Mouse (Mus musculus): ENCODE data around the gene Tbc1d9b. TPM values are rescaled to one million over a fixed set of nuclear protein-coding genes. Genes with fewer than 3 reads are reported as not detected.

Gene Tbc1d9b
- polyA plus RNA-seq, 1 experiment from 2014 or later, result 30.2 TPM

DNA sequence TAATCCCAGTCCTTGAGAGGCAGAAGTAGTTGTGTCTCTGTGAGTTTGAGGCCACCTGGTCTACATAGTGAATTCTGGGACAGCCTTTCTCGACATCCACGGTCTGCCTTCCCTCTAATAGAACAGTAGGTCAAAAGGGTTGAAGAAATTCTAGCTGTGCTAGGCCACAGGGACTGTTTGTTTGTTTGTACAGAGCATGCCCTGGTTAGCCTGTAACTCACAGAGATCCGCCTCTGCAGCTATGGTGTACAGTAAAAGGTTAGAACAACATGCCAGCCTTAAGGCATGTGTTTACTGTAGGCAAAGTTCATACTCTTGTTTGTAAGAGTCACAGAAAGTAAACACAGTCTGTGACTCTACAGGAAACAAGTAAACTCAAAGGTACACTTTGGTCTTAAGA lies 53.6 kb downstream of the Tbc1d9b start:
- Histone ChIP-seq H3K4me1 (no peaks in the 10 kb centered on the region), H3K9me3 (replicated peaks) (no peaks in the 10 kb centered on the region), H3K27me3 (no peaks in the 10 kb centered on the region), H3K27ac (no peak overlapping the region), H3K4me3 (no peak overlapping the region), H3K9ac (no peak overlapping the region), H3K36me3 (ENCODE audit: poor library complexity, severe bottlenecking) (peaks cover 34% of the 10 kb centered on the region), H3K4me2 (no peak overlapping the region)
- no peak for ATAC-seq
- 95% methylated on average over 3 of the region's 3 CpGs for WGBS

DNA sequence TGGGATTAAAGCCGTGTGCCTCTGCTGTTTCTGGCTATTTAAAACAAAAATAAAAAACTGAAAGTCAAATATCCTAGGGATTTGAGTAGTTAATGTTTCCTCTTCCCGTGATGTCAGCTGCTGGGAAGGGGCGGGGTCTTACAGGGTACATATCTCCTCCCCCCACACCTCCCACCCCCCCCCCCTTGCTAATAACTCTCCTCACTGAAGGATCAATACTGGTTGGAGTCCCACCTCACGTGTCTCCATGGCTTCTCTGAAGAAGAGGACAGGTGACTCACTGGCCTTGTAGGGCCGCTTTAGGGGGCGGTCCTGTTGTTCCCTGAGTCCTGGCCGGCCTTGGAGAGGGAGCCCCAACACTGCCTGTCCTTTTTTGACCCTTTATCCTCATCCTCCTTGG lies 57.5 kb downstream of the Tbc1d9b start:
- ATAC-seq, result no peak
- Histone ChIP-seq H3K27me3 (no peaks in the 10 kb centered on the region), H3K36me3 (ENCODE audit: poor library complexity, severe bottlenecking) (peaks cover 22% of the 10 kb centered on the region), H3K4me1 (no peaks in the 10 kb centered on the region), H3K9ac (no peak overlapping the region), H3K27ac (no peak overlapping the region), H3K4me3 (no peak overlapping the region), H3K4me2 (no peak overlapping the region), H3K9me3 (replicated peaks) (no peaks in the 10 kb centered on the region)
- 76% methylated on average over 7 of the region's 7 CpGs for WGBS

DNA sequence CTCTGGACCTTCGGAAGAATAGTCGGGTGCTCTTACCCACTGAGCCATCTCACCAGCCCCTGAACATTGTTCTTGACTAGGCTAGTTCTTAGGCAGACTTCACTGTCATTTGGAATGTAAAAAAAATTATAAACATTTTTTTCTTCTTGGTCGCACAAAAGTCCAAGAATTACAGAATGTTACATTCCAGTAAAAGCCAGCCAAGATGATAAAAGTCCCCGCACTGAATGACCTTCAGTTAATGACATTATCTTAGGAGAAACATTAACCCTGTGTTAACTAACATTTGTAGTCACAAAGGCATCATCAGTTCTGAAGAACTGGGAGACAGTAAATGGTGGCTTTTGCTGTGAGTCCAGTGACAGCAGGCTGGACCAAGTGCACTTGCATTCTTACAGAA lies 59.2 kb downstream of the Tbc1d9b start:
- H3K4me3 ChIP-seq, result no peak overlapping the region
- H3K4me1 ChIP-seq, result no peaks in the 10 kb centered on the region
- no peak overlapping the region for H3K27ac ChIP-seq
- peaks cover 24% of the 10 kb centered on the region; the same call in 1 of the 2 replicates for H3K36me3 ChIP-seq (ENCODE audit: poor library complexity, severe bottlenecking)
- WGBS, result 93% methylated on average over 4 of the region's 4 CpGs
- no peak overlapping the region for H3K9ac ChIP-seq
- no peak for ATAC-seq
- no peak overlapping the region for H3K4me2 ChIP-seq
- H3K9me3 ChIP-seq (replicated peaks), result no peaks in the 10 kb centered on the region
- H3K27me3 ChIP-seq, result no peaks in the 10 kb centered on the region

DNA sequence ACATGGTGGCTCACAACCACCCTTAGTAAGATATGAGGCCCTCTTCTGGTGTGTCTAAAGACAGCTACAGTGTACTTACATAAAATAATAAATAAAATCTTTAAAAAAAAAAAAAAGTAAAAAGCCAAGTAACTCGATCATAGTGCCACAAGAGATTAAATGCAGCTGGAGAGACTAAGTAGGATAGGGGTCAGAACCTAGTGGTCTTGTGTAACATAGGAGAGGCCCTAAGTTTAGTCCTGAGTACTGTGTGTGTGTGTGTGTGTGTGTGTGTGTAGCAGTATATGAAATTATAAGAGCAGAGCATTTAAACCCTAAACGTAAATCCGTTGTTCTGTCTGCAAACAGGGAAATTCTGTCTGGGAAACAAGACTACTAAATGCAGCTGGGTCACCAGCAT lies 61.1 kb downstream of the Tbc1d9b start:
- Histone ChIP-seq H3K4me1 (no peaks in the 10 kb centered on the region), H3K4me3 (no peak overlapping the region), H3K36me3 (ENCODE audit: poor library complexity, severe bottlenecking) (peaks cover 38% of the 10 kb centered on the region), H3K9me3 (replicated peaks) (no peaks in the 10 kb centered on the region), H3K9ac (no peak overlapping the region), H3K27ac (no peak overlapping the region), H3K4me2 (no peak overlapping the region), H3K27me3 (no peaks in the 10 kb centered on the region)
- 94% methylated on average over 3 of the region's 3 CpGs for WGBS
- ATAC-seq, result no peak

DNA sequence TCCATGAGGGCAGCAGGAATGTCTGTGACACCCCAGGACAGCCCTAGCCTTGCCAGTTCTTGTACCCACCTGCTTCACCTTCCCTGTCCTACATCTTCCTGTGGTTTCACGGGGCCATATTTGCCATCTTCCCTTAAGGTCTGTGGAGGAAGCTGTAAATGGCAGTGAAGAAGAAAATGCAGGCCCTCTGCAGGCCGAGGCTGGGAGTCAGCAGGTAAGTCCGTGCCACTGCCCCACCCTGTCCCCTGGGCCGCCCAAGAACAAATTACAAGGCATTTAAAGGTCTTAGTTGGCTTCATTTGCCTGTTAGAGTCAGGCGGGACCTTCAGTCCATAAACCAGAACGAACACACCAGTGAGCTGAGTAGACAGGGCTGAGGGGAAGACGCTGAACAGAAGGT lies 62.9 kb downstream of the Tbc1d9b start:
- WGBS, result 78% methylated on average over 7 of the region's 7 CpGs
- no peaks in the 10 kb centered on the region for H3K4me1 ChIP-seq
- H3K4me2 ChIP-seq, result no peak overlapping the region
- no peak overlapping the region for H3K9ac ChIP-seq
- no peak overlapping the region for H3K27ac ChIP-seq
- peaks cover 44% of the 10 kb centered on the region for H3K36me3 ChIP-seq (ENCODE audit: poor library complexity, severe bottlenecking)
- no peak overlapping the region for H3K4me3 ChIP-seq
- H3K27me3 ChIP-seq, result no peaks in the 10 kb centered on the region
- ATAC-seq, result no peak
- H3K9me3 ChIP-seq (replicated peaks), result no peaks in the 10 kb centered on the region

DNA sequence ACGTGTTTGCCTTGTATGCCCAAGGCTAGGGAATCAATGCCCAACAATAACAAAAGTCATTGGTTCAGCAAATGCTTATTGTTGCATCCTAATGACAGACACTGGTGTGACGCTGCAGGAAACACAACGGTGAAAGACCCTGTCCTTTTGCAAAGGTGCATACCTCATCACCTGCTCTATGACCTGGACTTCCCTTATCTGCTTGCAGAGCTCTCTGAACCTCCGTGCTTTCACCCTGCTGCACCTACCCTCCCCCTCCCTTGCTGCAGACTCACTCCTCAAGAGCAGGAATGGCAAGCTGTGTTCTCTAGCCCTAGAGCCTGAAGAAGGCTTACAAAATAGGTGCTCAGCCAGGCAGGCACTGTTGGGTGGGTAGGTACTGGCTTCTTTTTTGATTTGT lies 63.6 kb downstream of the Tbc1d9b start:
- H3K9me3 ChIP-seq (replicated peaks), result no peaks in the 10 kb centered on the region
- no peak overlapping the region for H3K9ac ChIP-seq
- peaks cover 51% of the 10 kb centered on the region for H3K36me3 ChIP-seq (ENCODE audit: poor library complexity, severe bottlenecking)
- no peak overlapping the region for H3K4me3 ChIP-seq
- no peak for ATAC-seq
- H3K4me1 ChIP-seq, result no peaks in the 10 kb centered on the region
- H3K27me3 ChIP-seq, result no peaks in the 10 kb centered on the region
- no peak overlapping the region for H3K4me2 ChIP-seq
- WGBS, result 84% methylated on average over 4 of the region's 4 CpGs
- H3K27ac ChIP-seq, result no peak overlapping the region

DNA sequence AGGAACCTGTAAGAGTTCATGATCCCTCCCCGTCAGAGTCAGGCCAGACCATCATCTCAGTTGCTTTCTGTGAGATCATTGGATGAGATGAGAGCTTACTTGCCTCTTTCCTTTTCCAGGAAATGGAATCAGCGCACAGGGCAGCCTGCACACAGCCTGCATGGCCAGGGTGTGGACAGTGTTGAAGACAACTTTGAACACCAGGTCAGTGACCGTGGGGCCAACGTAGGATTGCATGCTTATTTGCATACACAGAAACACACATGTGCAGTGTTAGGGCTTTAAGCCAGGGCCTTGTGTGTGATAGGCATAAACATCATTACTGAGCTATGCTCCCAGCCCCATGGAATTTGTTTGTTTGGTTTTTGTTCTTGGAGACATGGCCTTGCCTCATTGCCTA lies 66.3 kb downstream of the Tbc1d9b start:
- ATAC-seq, result no peak
- Histone ChIP-seq H3K9ac (no peak overlapping the region), H3K9me3 (replicated peaks) (no peaks in the 10 kb centered on the region), H3K27ac (no peak overlapping the region), H3K4me3 (no peak overlapping the region), H3K4me2 (no peak overlapping the region), H3K36me3 (ENCODE audit: poor library complexity, severe bottlenecking) (peaks cover 73% of the 10 kb centered on the region), H3K27me3 (no peaks in the 10 kb centered on the region), H3K4me1 (no peaks in the 10 kb centered on the region)
- 88% methylated on average over 4 of the region's 4 CpGs for WGBS

DNA sequence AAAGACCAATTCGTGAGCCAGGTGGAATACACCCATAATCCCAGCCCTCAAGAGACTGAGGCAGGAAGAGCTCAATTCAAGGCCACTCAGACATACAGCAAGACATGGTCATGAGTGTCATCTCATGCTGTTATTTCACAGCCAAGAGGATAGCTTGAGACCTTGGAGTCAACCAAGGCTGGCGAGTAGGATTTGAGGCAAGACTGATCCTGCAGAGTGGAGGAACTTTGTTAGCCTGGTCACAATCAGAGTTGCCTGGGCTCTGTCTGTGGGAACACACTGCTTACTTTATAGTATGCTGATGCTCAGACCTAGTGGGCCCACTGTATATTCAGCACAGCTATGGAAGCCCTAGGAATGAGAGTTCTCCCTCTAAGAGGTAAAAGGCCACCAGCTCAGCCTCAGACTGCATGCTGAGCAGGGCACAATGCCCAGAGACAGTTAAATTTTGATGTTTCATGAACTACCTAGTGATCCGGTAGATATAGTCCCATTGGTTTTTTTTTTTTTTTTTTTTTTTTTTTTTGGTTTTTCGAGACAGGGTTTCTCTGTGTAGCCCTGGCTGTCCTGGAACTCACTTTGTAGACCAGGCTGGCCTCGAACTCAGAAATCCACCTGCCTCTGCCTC lies 67.1 kb downstream of the Tbc1d9b start:
- H3K4me2 ChIP-seq, result no peak overlapping the region
- H3K27ac ChIP-seq, result no peak overlapping the region
- H3K9ac ChIP-seq, result no peak overlapping the region
- no peak for ATAC-seq
- H3K27me3 ChIP-seq, result no peaks in the 10 kb centered on the region
- H3K36me3 ChIP-seq (ENCODE audit: poor library complexity, severe bottlenecking), result peaks cover 82% of the 10 kb centered on the region
- H3K9me3 ChIP-seq (replicated peaks), result no peaks in the 10 kb centered on the region
- no peak overlapping the region for H3K4me3 ChIP-seq
- whole genome bisulfite sequencing, result 92% methylated on average over 4 of the region's 5 CpGs
- no peaks in the 10 kb centered on the region for H3K4me1 ChIP-seq

DNA sequence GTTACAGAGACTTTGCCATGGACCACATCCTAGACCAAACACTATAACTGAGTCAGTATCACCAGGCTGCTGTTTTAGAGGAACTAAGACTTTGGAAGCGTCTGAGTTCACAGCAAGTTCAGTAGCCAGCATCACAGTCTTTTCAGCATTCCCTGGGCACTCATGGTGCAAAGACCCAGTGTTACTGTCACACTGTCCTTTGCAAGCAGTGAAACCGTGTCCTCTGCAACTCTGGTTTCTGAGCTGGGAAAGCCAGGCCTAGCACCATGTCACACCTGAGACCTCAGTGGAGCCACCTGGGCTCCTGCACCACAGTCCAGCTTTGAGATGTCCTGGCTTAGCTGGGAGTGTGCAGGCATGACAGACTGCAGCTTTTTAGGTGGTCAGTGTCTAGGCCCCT lies 67.7 kb downstream of the Tbc1d9b start:
- Histone ChIP-seq H3K9ac (no peak overlapping the region), H3K36me3 (ENCODE audit: poor library complexity, severe bottlenecking) (peaks cover 83% of the 10 kb centered on the region), H3K27me3 (no peaks in the 10 kb centered on the region), H3K4me2 (no peak overlapping the region), H3K4me1 (no peaks in the 10 kb centered on the region), H3K27ac (no peak overlapping the region), H3K9me3 (replicated peaks) (no peaks in the 10 kb centered on the region), H3K4me3 (no peak overlapping the region)
- 92% methylated on average over 2 of the region's 2 CpGs for WGBS
- no peak for ATAC-seq

DNA sequence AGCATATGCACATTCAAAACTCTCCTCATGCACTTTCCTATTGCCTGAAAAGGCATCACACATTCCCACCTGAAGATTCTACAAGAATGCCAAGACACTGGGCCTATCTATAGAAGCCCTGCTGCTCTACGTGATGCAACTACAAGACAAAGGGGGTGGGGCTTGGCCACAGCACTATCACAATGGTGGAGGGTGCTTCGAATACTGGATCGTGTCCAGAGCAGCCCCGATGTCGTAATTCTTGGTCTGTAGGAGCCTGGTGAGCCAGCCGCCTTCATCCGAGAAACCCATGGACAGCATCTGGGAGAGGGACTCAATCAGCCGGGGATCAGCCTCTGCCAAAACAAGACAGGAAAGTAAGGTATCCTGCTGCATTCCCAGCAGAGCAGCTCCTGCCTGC lies 69.4 kb downstream of the Tbc1d9b start:
- no peak for ATAC-seq
- H3K36me3 ChIP-seq (ENCODE audit: poor library complexity, severe bottlenecking), result peaks cover 94% of the 10 kb centered on the region
- H3K4me1 ChIP-seq, result no peaks in the 10 kb centered on the region
- no peak overlapping the region for H3K27ac ChIP-seq
- no peak overlapping the region for H3K4me2 ChIP-seq
- H3K27me3 ChIP-seq, result no peaks in the 10 kb centered on the region
- WGBS, result 85% methylated on average over 8 of the region's 8 CpGs
- H3K4me3 ChIP-seq, result no peak overlapping the region
- no peak overlapping the region for H3K9ac ChIP-seq
- no peaks in the 10 kb centered on the region for H3K9me3 ChIP-seq (replicated peaks)

DNA sequence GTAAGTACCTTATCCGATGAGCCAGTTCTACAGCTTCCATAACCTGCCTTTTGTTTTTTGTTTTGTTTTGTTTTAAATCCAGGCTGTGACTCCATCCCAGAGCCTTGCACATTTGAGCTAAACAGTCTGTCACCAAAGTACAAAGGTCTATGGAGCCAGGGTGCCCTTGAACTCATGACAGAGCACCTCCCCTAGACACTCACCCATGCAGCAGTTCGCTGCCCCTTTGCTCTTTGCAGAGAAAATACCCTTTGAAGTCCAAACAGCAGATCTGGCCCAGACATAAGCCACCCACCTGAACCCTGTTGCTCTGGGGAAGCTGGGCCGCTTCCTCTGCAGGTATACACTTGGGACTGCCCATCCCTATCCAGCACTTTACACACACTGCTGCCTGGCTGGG lies 70.4 kb downstream of the Tbc1d9b start:
- Histone ChIP-seq H3K27me3 (no peaks in the 10 kb centered on the region), H3K4me2 (no peak overlapping the region), H3K4me3 (no peak overlapping the region), H3K9me3 (replicated peaks) (no peaks in the 10 kb centered on the region), H3K36me3 (ENCODE audit: poor library complexity, severe bottlenecking) (peaks cover 96% of the 10 kb centered on the region), H3K9ac (no peak overlapping the region), H3K4me1 (no peaks in the 10 kb centered on the region), H3K27ac (no peak overlapping the region)
- WGBS, result 96% methylated on average over 3 of the region's 3 CpGs
- no peak for ATAC-seq

DNA sequence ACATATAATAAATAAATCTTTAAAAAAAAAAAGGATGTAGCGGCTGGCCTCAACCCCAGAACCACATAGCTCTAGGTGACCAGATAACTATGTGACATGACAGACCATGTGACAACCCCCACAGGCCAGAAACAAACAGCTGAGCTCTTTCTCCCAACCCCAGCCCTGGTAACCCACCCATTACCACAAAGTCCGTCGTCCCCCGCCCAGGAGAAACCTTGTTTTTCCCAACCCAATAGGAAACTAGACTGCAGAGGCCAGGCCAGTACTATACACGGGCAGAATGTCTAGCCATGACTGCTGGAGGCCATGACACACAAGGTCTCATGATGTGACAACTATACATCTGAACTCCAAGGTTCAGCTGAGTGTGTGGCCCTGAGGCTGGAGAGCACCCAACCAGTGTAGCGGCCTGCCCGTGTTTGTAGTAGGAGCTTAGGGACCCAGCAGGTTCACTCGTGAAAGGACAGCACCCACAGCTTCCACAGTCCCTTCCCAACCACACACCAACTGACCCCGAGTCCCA lies 72.2 kb downstream of the Tbc1d9b start:
- no peaks in the 10 kb centered on the region for H3K9me3 ChIP-seq (replicated peaks)
- H3K27me3 ChIP-seq, result no peaks in the 10 kb centered on the region
- no peak for ATAC-seq
- H3K36me3 ChIP-seq (ENCODE audit: poor library complexity, severe bottlenecking), result peaks cover 93% of the 10 kb centered on the region
- H3K4me2 ChIP-seq, result no peak overlapping the region
- WGBS, result 95% methylated on average over 9 of the region's 9 CpGs
- no peak overlapping the region for H3K4me3 ChIP-seq
- no peak overlapping the region for H3K27ac ChIP-seq
- no peak overlapping the region for H3K9ac ChIP-seq
- no peaks in the 10 kb centered on the region for H3K4me1 ChIP-seq

DNA sequence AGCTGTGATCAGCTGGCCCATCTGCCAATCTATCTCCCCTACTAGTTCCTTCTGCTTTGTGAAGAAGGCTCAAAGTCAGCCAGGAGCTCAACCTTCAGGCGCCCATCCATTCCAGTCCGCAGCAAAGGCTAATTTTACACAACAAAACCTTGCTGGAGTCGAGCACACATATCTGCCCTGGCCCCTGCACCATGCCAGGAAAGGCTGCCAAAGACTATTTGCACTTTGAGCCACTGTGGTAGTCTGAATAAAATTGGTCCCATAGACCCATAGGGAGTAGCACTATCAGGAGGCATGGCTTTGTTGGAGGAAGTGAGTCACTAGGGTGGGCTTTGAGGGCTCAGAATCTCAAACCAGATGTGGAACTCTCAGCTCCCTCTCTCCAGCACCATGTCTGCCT lies 74.2 kb downstream of the Tbc1d9b start:
- Histone ChIP-seq H3K27me3 (no peaks in the 10 kb centered on the region), H3K36me3 (ENCODE audit: poor library complexity, severe bottlenecking) (peaks cover 74% of the 10 kb centered on the region), H3K4me3 (no peak overlapping the region), H3K9me3 (replicated peaks) (no peaks in the 10 kb centered on the region), H3K27ac (no peak overlapping the region), H3K9ac (no peak overlapping the region), H3K4me1 (peaks cover 11% of the 10 kb centered on the region), H3K4me2 (no peak overlapping the region)
- ATAC-seq, result no peak
- WGBS, result 91% methylated on average over 3 of the region's 3 CpGs
